Mouse (Mus musculus) cerebellum, adult 11-12 months (tissue): ENCODE measurements at regions not wholly inside any gene's neighbourhood (a gene's known extent, or its start where the extent isn't known, plus 50 kb on each side); places are given as distances from the start of the nearest gene placed in this dataset.

Source experiments
- DNase-seq: peaks from one replicate; pipeline ENCODE4 v3.0.0; 2022

DNA sequence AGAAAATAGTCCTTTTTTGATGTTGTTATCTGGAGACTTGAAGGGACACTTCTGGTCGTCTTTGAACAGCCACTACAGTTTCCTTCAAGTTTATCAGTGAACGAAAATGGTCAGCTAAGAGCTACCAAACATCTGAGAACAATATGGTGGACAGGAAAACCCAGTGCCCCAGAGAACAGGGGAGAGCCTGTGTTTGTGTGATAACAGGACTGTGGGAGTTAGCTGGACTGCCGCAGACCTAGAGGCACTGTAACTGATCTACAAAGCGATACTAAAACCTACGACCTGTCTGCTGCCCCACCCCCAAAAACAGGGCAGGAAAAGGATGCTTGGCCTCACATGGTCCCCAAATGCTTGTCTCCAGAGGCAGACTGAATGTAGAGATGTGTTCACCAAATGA is 175.5 kb downstream of the Mreg start:
- DNase-seq = no peak

DNA sequence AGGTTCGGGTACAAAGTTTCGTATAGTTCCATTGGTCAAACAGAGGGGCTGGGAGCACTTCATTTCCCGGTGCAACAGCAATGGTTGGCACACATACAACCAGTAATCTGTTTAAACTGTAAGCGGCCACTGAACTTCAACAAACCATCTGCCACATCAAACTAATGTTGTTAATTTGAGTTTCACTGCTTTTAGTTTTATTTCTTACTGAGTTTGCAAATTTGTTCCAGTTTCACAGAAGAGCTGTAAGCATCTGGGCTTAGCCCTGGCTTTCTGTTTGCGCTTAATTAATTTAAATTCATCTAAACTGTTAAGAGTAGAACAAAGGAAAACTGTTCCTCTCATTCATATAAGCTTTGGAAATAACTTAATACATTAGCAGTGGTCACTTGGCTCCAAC is 176.0 kb downstream of the Mreg start:
- DNase-seq = no peak

DNA sequence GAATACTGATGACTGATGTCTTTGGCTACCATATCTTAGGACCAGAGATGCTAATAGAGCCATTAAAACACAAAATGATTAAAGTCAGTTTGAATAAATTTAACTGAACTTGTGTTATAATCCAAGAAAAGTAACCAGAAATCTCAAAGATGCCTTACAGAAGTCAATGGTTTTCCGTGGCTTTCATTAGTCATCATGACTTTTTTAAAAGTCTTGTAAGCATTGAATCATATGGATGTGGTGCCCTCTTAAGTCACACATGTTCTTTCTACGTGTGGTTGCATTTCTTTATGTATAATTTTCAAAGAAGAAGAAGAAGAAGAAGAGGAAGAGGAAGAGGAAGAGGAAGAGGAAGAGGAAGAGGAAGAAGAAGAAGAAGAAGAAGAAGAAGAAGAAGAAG is 178.2 kb downstream of the Mreg start:
- no peak for DNase-seq

DNA sequence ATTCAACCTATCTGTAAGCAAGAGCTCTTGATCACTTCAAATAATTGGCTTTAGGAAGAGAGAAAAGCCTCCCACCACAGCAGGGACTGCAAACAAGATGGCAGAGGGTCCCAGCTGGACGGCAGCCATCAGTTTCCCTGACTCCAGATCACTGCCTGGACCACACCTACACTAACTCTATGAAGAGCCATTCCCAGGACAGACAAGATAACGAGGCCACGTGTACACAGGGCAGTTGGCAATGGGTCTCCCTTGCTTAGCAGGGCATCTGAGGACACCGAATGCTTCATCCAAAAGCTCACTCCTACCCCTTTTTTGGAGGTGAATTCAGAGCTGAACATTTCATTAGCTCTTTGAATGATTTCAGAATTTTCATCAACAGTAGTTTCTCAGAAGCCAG is 179.9 kb downstream of the Mreg start:
- no peak for DNase-seq

DNA sequence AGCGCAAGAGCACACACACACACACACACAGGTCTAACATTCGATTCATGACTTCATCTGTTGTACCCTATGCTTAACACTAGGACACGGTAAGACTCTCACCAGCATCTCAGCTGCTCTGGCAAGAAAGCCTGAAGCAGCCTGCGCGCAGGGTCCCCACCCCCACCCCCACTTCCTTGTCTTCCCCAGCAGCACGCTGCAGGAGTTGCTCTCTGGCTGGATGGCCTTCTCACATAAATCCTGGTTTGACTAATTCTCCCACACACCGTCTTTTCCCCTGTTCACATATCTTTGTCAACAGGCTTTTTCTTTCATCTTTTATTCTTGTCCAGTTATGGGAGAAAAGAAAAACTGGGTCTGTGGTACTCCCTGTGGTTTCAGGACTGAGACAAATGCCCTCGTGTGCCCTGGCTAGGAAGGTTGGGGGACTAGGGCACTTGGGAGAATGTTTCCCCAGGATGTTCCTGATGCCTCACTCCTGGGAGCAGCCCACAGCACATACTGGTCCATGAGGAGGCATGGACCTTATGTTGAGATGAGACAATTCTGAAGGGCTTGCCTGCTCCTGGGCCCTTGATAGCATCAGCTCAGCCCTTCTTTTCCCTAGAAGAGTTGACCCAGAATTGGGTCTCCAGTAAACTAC is 181.2 kb downstream of the Mreg start:
- no peak for DNase-seq

DNA sequence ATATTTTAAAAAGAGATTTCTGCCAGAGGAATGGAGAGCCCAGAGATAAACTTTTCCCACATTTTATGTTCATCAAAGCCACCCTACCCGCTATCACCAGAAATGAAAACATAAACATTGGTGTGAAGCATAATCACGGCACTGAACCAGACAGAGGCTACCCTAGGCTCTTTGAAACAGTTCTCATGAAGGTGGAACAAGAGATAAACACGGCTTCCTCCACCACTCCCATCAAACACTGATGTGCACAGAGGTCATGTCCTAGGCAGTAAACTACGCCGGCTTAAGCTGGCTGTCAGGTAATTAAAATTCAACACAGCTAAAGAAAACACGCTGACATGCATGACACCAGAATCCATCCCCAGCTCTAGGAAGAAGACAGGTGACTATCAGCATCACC is 182.5 kb downstream of the Mreg start:
- DNase-seq = no peak

DNA sequence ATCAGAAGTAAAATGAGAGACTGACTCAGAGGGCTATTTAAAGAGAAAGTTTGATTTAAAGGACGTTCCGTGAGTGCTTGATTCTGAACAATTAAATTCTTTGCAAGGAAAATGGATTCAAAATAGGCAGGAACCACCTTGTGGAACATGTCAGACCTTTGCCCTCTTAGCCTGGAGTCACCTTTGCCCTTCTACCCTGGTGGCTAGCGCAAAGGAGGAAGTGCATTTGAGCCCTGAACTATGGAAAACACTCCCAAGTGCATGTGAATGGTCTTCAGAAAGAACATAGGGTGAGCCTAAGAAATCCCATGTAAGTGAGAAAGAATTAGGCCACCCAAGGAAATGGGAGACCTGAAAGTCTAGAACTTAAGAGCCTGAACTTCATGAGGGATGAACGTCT is 185.2 kb downstream of the Mreg start:
- DNase-seq = no peak

DNA sequence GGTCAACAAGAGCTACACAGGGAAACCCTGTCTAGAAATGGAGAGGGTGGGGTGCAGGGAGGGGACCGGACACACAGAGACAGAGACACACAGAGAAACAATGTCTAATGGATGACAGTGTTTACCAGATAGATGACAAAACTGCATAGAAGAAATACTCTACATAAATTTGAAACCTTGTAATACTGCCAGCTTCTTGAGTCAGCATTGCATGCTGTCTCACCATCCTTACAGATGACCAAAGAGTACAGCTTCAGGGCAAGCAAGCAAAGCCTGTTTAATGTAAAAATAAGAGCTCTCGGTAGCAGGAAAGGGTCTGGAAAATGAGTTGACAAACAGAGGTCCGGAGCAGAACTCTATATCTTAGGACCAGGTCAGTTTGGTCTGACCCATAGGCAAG is 189.5 kb downstream of the Mreg start:
- no peak for DNase-seq

DNA sequence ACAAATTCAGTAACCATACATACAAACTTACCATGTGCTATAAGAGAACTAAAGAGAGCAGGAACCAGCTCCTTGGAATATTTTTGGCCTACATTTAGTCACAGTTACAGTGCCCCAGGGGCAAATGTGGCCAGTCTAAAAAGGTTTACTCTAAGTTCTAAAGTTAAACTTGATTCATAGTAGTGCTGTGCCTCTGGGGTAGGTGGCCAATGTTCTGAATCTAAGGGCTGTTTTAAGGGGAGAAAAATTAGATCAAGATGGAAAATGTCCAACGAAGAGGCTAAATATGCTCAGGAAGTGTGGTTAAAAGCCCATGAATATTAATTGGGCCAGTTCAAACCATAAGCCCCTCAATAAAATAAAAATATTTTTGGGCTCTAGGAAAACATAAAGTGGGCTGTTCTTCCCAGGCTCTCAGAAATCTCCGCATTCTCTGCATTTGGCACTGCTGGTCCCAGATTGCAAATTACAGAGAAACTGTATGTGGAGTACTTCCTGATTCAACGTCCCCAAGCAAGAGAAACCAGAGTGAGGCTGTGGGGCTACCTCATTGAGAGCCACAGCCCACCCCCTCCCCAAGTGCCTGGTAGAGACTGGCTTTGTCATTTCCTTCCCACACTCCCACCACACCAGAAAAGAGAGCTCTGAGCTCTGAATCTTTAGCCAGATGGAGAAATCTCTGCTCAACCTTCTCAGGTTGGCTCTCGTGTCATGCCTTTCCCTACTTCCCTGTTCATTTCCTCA is 193.5 kb downstream of the Mreg start:
- DNase-seq = no peak

DNA sequence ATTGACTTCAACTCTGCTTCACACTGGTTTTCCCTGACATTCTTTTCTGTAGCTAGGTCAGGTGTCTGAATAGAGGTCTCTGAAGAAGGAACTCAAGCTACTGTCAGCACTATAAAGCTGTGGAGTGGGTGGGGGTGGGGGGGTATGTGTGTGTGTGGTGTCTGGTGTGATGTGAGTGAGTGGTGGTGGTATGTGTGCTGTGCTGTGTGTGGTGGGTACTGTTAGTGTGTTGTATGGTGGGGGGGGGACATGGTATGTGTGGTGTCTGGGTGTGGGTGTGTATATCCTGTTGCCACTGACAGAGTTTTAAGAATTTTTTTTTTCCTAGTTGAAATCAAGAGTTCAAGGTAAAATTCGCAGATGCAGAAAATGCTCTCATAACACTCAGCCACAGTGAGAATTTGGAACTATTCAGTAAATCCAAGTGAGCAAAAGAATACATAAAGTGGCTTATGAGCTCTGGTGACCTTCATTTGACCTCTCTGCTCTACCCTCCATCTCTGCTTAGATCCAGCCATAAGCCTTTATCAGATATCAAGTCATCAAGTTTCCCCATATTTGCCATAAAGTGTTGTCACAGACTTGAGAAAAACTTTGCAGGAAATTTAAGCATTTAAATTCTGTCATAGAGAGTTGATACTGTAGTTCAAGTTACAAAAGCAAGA is 194.2 kb downstream of the Mreg start:
- DNase-seq = no peak

DNA sequence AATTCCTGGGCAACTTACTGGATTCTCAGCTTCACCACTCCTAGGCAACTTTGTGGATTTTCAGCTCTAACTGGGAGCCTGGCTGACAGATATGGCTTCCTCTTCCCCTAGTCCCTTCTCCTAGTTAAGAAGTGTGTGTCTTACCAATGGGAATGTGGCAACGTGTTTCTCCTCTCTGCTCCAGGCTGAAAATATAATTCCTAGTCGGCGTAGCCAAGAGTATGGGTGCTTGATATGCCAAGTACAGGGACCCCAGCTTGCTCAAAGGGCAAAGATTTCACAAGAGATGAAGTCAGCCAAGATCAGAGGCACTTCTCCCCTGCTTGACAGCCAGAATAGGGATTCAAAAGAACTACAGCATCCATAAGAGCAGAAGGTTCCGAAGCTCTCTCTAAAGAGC is 196.6 kb downstream of the Mreg start:
- no peak for DNase-seq

DNA sequence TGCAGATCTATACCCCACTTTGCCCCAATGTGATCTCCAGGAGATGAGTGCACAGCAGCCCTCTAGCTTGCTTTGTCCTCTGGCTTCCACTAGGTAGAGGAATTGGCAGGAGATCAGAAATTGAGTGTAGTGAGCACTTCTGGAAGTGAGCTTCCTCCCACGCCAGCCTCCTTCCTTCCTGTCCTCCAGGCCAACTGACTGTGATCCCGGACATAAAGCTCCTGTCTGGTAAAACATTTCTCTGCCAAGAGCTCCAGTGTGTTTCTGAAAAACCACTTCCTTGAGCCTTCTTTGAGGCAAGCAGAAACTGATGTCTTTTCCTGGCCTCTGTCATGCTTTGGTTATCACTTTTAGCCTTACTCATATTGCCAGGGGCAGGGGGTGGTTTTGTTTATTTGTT is 197.5 kb downstream of the Mreg start:
- DNase-seq = no peak

DNA sequence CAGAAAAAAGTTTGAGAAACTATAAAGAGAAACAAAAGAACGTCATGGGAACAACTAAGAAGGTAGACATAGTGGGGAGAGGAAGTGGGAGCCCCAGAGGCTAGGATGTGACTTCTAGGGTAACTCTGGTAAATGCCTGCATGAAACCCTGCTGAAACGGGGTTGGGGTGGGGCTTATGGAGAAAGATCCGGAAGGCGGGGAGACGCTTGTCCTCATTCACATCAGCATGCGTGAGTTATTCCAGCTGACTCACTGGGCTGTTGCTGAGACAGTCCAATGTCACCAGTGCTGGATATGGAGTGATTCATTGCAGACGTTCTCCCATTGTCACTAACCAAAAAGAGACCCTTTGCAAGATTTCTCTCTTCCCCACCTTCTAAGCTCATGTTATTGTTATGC is 198.2 kb downstream of the Mreg start:
- no peak for DNase-seq

DNA sequence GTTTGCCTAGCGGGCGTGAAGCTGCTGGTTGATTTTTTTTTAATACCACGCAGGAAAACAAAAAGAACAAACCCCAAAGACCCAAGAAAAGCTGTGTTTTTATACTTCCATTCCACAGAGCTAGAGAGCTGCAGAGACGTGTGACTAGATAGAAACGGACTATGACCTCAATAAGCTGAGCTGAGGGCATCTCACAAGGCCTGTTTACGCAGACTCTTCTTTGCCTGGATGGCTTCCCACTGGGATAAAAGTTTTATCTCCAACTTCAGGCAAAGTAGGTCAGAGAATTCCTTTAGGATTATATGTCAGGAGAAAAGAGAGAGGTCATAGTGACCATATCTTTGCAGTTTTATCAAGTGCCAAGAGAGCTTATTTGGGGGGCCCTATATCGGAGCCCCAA is 199.4 kb downstream of the Mreg start:
- DNase-seq = no peak

DNA sequence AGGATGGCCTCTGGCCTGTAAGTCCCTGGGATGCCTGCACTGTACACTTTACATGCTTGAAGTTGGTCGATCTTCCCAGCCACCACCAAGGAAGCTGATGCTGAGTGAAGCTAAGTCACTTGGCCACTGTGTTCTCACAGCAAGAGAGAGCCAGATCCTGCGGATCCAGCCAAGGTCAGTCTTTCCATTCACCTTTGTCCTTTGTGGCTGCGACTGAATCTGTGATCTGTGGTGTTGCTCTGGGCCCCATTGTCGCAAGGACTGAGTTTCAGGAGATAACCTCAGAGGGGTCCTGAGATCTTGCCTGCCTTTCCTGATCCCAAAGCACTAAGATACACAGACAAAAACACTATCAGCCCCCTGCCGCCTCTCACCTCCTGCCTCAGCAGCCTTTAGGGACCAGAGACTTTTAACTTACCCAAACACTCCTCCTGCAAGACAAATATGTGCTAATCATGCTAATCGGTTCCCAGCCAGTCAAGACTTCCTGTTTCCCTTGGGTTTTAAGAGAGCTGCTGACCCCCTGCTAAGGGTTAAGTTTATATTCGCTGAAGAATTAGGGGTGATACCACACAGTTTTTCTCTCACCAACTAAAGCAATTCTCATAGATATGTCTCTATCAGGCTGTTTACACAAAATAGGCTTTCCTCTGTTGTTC is 202.7 kb downstream of the Mreg start:
- DNase-seq = no peak

DNA sequence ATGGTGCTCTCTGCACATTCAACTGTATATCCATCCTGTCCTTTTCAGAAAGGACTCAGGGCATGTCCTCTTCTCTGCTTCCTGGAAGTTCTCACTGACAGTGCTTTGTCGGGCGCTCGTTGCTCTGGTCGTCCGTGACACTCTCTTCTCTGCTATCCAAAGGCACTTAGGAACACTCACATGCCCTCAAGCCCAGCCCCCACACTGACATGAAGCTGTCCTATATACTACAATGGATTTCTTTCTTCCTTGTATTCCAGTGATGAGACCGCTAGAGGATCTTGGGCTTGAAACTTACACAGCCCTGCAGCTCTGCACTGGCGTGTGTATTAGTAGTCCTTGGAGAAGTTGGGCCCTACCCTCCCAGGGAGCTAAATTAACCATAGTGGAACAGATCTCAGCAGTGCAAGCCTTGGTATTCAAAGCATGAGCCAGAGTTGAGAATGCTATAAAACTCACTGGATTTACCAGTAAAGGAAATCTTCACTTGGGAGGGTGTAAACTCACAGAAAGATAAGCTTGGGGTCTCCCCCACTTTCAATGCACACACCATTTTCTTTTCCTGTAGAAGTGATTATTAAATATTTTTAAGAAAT is 205.3 kb downstream of the Mreg start:
- no peak for DNase-seq

DNA sequence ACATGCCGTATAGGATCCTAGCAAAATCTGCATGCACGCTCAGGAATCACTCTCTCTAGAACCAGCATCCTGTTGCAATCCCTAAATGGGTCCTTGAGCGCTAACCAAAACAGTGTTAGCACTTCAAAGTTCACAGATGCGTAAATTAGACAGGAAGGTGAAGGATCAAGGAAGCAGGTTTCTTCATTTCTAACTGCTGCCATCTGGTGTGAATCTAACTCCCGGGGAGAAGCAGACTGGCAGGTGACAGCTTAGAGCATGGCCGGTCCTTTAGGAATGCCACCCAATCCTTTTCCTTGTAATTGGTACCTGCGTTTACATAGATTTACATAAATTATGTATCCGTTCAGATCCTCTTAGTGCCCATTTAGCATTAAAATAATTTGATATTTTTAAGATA is 206.2 kb downstream of the Mreg start:
- no peak for DNase-seq

DNA sequence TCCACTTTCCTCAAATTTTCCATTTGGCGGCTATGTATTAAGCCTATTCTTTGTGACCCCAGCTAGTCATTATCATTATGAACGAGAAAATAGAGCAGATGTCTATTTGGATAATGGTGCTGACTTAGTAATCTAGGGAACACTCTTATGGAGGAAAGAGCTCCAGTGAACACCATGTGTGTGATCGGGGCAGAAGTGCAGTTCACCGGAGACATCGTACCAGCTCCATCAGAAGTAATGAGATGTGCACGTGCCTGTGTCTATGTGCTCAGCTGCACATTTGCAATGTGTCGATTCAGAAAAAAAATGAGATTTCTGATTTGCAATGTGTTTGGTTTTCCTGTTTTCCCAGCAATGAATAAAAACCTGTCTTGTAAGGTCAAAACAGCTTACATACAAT is 206.6 kb downstream of the Mreg start:
- no peak for DNase-seq

DNA sequence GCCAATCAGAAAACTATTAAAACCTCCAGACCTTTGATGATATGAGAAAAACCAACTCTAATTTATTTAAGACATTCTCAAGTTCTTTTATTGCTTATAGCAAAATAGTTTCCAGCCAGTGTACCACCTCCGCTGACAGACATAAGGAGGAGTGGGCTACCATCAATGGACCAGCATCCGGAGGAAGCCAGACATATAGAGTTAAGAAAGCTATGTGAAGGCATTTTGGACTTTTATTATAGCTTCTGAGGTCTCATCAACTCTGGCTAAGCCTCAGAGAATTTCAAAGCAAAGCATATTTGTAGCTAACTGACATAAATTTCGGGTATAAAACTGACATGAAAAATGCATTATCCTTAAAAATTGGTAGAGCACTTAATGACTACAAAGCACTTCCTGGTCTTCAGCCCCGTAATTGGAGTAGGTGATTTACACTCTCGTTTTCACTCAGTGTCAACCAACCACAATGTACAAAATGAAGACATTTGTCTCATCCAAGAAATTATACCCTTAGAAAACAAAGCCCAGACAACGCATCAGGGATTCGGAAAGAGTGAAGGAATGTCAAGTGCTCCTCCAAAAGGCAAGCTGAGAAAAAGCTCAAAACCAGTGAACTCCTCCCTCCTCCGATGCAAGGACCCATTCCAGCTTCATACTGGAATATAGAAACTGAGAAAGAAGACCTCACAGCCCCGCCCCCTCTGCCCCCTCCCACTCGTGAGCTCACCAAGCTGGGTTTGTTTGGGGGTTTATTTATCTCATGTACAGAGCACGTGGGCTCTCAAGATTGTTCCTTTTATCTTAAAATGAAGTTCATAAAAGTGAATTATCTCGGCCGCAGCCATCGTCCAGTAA is 208.5 kb downstream of the Mreg start:
- DNase-seq = no peak

DNA sequence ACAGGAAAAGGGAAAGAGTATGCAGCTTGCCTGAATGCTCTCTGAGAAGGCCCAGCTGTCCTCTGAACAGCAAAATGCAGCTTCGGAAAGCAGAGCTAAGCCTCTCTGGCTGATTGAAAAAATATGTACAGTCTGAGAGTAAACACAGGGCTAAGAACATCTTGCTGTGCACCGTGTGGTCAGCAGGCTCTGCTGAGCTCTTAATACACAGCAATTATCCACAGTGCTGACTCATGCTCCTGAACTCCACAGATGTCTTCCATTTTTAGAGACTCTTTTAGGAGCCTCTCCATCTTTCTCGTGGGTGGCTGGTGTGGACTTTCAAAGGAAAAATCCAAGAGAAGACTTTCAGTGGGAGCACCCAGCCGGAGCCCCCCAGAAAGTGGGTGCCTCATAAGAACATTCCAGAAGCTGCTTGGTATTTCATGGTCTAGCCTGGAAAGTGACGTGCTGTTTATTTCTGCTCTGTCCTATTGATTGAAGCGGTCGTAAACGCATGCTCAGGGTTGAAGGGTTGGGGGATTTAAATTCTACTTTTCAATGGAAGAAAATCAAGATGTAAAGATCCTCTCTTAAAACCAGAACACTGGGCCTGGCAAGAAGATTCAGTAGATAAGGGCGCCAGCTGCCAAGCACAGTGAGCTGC is 209.5 kb downstream of the Mreg start:
- no peak for DNase-seq

DNA sequence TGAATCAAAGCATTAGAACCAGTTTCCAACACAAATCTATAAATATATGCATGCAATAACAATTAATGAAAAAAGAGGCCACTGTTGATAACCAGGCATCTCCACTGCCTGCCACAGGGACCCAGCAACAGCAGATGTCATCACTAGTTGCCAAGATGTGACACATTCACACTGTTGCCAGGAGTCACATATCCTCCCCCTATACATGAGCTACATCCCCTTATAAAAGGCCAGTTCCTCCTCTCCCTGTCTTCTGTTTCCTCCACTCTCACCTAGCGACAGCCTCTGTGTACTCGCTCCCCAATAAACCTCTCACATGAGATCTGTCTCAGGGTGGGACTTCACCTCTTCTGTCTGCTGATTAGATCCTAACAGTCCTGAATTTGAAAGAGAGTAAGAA is 211.4 kb downstream of the Mreg start:
- DNase-seq = no peak

DNA sequence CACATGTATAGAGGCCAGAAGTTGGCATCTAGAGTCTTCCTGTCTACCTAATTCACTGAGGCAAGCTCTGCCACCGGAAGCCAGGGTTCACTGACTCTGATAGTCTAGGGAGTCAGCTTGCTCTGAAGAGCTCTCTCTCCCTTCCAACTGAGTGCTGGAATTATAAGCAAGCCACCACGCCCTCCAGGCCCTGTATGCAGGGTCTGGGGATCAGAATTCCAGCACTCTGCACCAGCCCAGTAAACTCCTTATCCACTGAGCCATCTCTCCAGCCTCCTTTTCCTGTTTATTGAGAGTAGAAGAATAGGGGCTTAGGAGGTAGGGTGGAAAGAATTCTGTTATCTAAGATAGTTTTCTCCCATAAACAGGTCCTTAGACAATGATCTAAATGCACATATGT is 215.3 kb downstream of the Mreg start:
- DNase-seq = no peak
